Mouse (Mus musculus): Measurements from ENCODE around the gene Gm17019.
"Not testable (repeated sequence)": the region's sequence is repeated elsewhere in the genome, so short reads cannot be mapped to it uniquely, and the experiment has no call there.

- not testable (repeated sequence) for TF ChIP-seq MYOG (IDR thresholded peaks at IDR 0.05; ENCODE audit: control insufficient read depth in 1 of 3, insufficient read depth in 1 of 3, insufficient read length in 2 of 3, low read depth in 2 of 3); CEBPB (IDR thresholded peaks at IDR 0.05; ENCODE audit: insufficient read depth, poor library complexity, severe bottlenecking); POLR2A (IDR thresholded peaks at IDR 0.05; ENCODE audit: insufficient read length, low read depth); E2F4 (IDR thresholded peaks at IDR 0.05; ENCODE audit: insufficient read depth); REST (IDR thresholded peaks at IDR 0.05; ENCODE audit: insufficient read depth, insufficient read length); MAX (IDR thresholded peaks at IDR 0.05; ENCODE audit: low read depth); MYOD1 (IDR thresholded peaks at IDR 0.05; ENCODE audit: control insufficient read depth in 1 of 3, insufficient read length in 2 of 3, low read depth in 2 of 3); USF1 (IDR thresholded peaks at IDR 0.05; ENCODE audit: low read depth); TCF12 (IDR thresholded peaks at IDR 0.05; ENCODE audit: insufficient read depth, poor library complexity, severe bottlenecking); SRF (IDR thresholded peaks at IDR 0.05; ENCODE audit: control insufficient read depth, insufficient read length, low read depth); POLR2AphosphoS2 (IDR thresholded peaks at IDR 0.05; ENCODE audit: insufficient read length, low read depth); TCF3 (IDR thresholded peaks at IDR 0.05; ENCODE audit: insufficient read length, low read depth)
Measured at GRCm38 (mm10) chr5:14986649-14987387, 46.0 kb downstream of the Gm17019 start.
